Mouse (Mus musculus) C2C12 (cell line): ENCODE measurements around the gene Plekhg5.

Source experiments
- CEBPB ChIP-seq: IDR thresholded peaks from one replicate; pipeline ENCODE4 v1.6.1; 2011; ENCODE audit warnings: low read depth, mild to moderate bottlenecking, control low read depth, moderate library complexity
- CTCF ChIP-seq: IDR thresholded peaks from one replicate; pipeline ENCODE4 v1.5.1; 2011; ENCODE audit not compliant: control insufficient read depth, insufficient read depth, insufficient read length
- FOSL1 ChIP-seq: IDR thresholded peaks from one replicate; pipeline ENCODE4 v1.8.0; 2011; ENCODE audit warnings: mild to moderate bottlenecking, low read length; ENCODE audit not compliant: poor library complexity, insufficient read depth, severe bottlenecking
- MAX ChIP-seq: IDR thresholded peaks from one replicate; pipeline ENCODE4 v1.6.1; 2011; ENCODE audit warnings: mild to moderate bottlenecking, control low read depth
- MYOD1 ChIP-seq: IDR thresholded peaks from one replicate; pipeline ENCODE4 v1.6.1; 2011; ENCODE audit warnings: low read depth; ENCODE audit not compliant: control insufficient read depth, insufficient read length
- USF1 ChIP-seq: IDR thresholded peaks from one replicate; pipeline ENCODE4 v1.6.1; 2011; ENCODE audit warnings: low read depth, mild to moderate bottlenecking, control low read depth, moderate library complexity

- TF ChIP-seq MAX (no peak), CTCF (no peak), CEBPB (no peak), MYOD1 (no peak), USF1 (no peak), FOSL1 (no peak)
Measured at GRCm38 (mm10) chr4:152126026-152126920, 54.0 kb downstream of the Plekhg5 start.
